Mouse (Mus musculus) midbrain, embryonic 14.5 days (tissue): ENCODE results near the gene Safb2. TPM values are rescaled to one million over a fixed set of nuclear protein-coding genes. Genes with fewer than 3 reads are reported as not detected.
"Not testable (repeated sequence)": the region's sequence is repeated elsewhere in the genome, so short reads cannot be mapped to it uniquely, and the experiment has no call there.

Source experiments
- ATAC-seq: fragments of 200-750 bp; cut with Nextera tagmentation; 2 replicates; pipeline ENCODE4 v1.8.0; 2017; ENCODE audit warnings: moderate number of reproducible peaks, moderate library complexity; ENCODE audit not compliant: low FRiP score, low TSS enrichment
- DNase-seq: peaks from one replicate; pipeline ENCODE4 v3.0.0-alpha.2; 2015
- H3K27ac ChIP-seq: fragments of 300-500 bp; sonication (generic); replicated peaks from 2 replicates; pipeline ENCODE4 v1.5.1; 2014; ENCODE audit warnings: mild to moderate bottlenecking, low read depth, low read length, moderate library complexity
- H3K27me3 ChIP-seq: fragments of 300-500 bp; sonication (generic); 2 replicates; pipeline ENCODE4 v1.6.1; 2014; ENCODE audit warnings: low read length, control low read depth, mixed read lengths; ENCODE audit not compliant: control insufficient read depth, insufficient read depth
- H3K36me3 ChIP-seq: fragments of 300-500 bp; sonication (generic); 2 replicates; pipeline ENCODE4 v1.6.1; 2014; ENCODE audit warnings: low read length, control low read depth; ENCODE audit not compliant: control insufficient read depth, insufficient read depth
- H3K4me1 ChIP-seq: fragments of 300-500 bp; sonication (generic); 2 replicates; pipeline ENCODE4 v1.6.1; 2014; ENCODE audit warnings: mild to moderate bottlenecking, antibody characterized with exemption, low read length, control low read depth; ENCODE audit not compliant: control insufficient read depth, insufficient read depth
- H3K4me2 ChIP-seq: fragments of 300-500 bp; sonication (generic); 2 replicates; pipeline ENCODE4 v1.6.1; 2014; ENCODE audit warnings: mild to moderate bottlenecking, low read length, moderate library complexity
- H3K4me3 ChIP-seq: fragments of 300-500 bp; sonication (generic); replicated peaks from 2 replicates; pipeline ENCODE4 v1.5.1; 2014; ENCODE audit warnings: low read depth, low read length
- H3K9ac ChIP-seq: fragments of 300-500 bp; sonication (generic); replicated peaks from 2 replicates; pipeline ENCODE4 v1.6.1; 2014; ENCODE audit warnings: mild to moderate bottlenecking, low read length, moderate library complexity
- H3K9me3 ChIP-seq: fragments of 300-500 bp; sonication (generic); 2 replicates; pipeline ENCODE4 v1.6.1; 2016; ENCODE audit warnings: low read length, control low read depth, mixed read lengths; ENCODE audit not compliant: control insufficient read depth
- WGBS: fragments of 180-500 bp; shearing (Covaris S2); extraction: QIAGEN DNeasy Blood & Tissue Kit; methylation state at CpG from one replicate; pipeline ENCODE4 v1.1.7; 2014; 5-methylcytosine and 5-hydroxymethylcytosine counted together
- polyA plus RNA-seq: library from polyadenylated mRNA; unstranded; fragments of >200 nt; fragmentation: Nextera tagmentation; extraction: Ambion mirVana; gene quantifications from 2 replicates; pipeline ENCODE4 v1.2.1, GENCODE M21; 2014

The Safb2 gene
- polyA plus RNA-seq, 1 experiment from 2014 or later = 51.4 TPM

- 78% methylated on average over 10 of the region's 10 CpGs for WGBS
- Histone ChIP-seq H3K36me3 (peaks cover 41% of the 10 kb centered on the region), H3K4me1 (peaks cover 22% of the 10 kb centered on the region)
- not testable (repeated sequence) for ATAC-seq, H3K9me3 ChIP-seq, DNase-seq, H3K4me2 ChIP-seq, H3K27ac ChIP-seq, H3K9ac ChIP-seq, H3K4me3 ChIP-seq, H3K27me3 ChIP-seq
Measured at GRCm38 (mm10) chr17:56612565-56612939, 28.2 kb upstream of the Safb2 start.

GRCm38 (mm10) chr17:56611861-56612564 lies 27.6 kb upstream of the Safb2 start:
- no peak overlapping the region for H3K27ac ChIP-seq
- peaks cover 22% of the 10 kb centered on the region for H3K4me1 ChIP-seq
- H3K36me3 ChIP-seq = peaks cover 41% of the 10 kb centered on the region
- 13% methylated on average over 14 of the region's 14 CpGs for WGBS
- H3K27me3 ChIP-seq = no peaks in the 10 kb centered on the region
- H3K4me2 ChIP-seq = no peak overlapping the region
- ATAC-seq (no peak), DNase-seq (no peak)
- H3K9ac ChIP-seq = no peak overlapping the region
- H3K4me3 ChIP-seq = no peak overlapping the region
- no peaks in the 10 kb centered on the region for H3K9me3 ChIP-seq

DNA sequence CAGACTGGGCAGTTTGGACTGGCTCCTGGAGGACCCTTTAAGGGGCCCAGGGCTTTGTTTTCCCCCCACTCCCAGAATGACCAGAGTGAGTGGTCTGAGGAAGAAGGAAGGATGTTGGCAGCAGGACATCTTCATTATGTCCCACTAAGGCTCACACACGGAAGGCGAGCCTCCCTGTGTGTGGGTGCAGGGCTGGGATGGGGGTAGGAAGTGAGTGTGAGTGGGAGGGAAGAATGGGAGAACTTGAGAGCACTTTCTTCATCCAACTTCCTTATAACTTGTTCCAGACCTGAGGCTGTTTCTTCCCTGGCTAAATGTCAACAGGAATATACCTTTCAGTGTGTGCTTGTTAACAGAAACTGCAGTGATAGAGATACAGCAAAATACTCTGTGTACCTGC lies 26.9 kb upstream of the Safb2 start:
- no peak overlapping the region for H3K27ac ChIP-seq
- no peaks in the 10 kb centered on the region for H3K9me3 ChIP-seq
- no peak for DNase-seq
- no peak overlapping the region for H3K4me2 ChIP-seq
- H3K4me1 ChIP-seq = peaks cover 22% of the 10 kb centered on the region
- ATAC-seq = no peak
- H3K27me3 ChIP-seq = no peaks in the 10 kb centered on the region
- no peak overlapping the region for H3K9ac ChIP-seq
- H3K4me3 ChIP-seq = no peak overlapping the region
- peaks cover 41% of the 10 kb centered on the region for H3K36me3 ChIP-seq
- WGBS = 69% methylated on average over 2 of the region's 2 CpGs

DNA sequence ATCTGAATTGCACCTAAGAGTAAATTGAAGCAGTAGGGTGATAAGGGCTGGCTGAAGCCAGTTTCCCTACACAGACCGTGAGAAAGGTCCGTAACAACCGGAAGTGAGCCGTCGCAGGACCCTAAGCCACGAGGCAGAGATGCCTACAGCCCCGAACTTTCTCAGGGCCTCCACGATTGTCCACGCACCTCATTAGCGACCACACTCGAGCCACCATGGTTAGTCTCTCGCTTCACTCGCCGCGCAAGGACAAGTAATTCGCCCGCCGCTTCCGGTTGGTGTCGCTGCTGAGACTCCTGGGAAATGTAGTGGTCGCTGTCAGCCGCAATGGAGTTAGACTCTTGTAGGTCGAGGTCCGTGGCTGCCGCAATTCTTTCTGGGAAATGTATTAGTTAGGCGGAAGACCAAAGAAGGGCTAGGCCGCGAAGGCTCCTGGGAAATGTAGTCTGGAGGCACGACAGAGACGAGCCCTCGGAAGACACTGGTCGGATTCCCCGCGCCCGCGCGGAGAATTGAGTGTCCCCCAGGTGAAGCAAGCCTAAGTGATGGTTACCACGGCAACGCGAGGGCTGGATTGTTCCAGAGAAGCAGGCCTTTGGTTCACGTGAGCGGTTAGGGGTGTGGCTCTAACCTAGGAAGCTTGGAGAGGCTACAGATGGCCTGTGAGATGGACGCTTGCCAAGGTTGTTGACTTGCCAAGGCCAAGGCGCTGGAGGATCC lies 25.2 kb upstream of the Safb2 start, which contains the start of gene 2410015M20Rik:
Gene 2410015M20Rik, minus strand, starts transcription at position 320 of the 720 bp plus-strand sequence.
- Histone ChIP-seq H3K4me3 (peak within 1 kb of the TSS; percentile 58), H3K9ac (peak within 1 kb of the TSS; percentile 60), H3K27ac (peak within 1 kb of the TSS; percentile 82), H3K4me1 (peaks cover 16% of the 10 kb centered on the region), H3K9me3 (no peaks in the 10 kb centered on the region), H3K27me3 (no peaks in the 10 kb centered on the region), H3K4me2 (peak within 1 kb of the TSS; percentile 84), H3K36me3 (peaks cover 41% of the 10 kb centered on the region)
- ATAC-seq (peak; percentile 88), DNase-seq (peak; percentile 98)
- WGBS = under 1% methylated on average over 44 of the region's 44 CpGs

DNA sequence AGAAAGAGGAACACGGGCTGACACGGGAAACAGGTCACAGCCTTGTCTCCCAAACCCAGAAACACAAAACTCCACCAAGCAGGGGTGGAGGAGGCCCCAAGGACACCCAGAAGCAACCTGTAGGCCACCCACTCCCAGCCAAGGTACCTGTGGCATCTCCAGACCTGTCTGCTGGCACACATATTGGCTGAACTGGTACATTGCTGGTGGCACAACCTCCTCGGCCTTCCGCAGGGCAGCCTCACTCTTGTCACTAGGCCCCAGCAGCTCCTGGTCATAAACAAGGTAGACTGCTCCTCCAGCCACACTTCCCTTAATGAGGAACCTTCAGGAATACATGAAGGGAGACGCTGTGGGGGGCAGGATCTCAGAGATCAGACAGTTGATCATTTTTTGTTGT lies 24.3 kb upstream of the Safb2 start:
- Histone ChIP-seq H3K9me3 (no peaks in the 10 kb centered on the region), H3K27me3 (no peaks in the 10 kb centered on the region), H3K36me3 (peaks cover 44% of the 10 kb centered on the region), H3K27ac (no peak overlapping the region), H3K4me3 (peak overlapping the region; percentile 58), H3K4me2 (peak overlapping the region; percentile 84), H3K9ac (peak overlapping the region; percentile 60; the same call in 1 of the 2 replicates), H3K4me1 (peaks cover 10% of the 10 kb centered on the region)
- DNase-seq (no peak), ATAC-seq (no peak)
- WGBS = 55% methylated on average over 5 of the region's 5 CpGs

GRCm38 (mm10) chr17:56607521-56608062 lies 23.2 kb upstream of the Safb2 start:
- 82% methylated on average over 3 of the region's 3 CpGs for WGBS
- Histone ChIP-seq H3K27me3 (no peaks in the 10 kb centered on the region), H3K4me2 (no peak overlapping the region), H3K36me3 (peaks cover 55% of the 10 kb centered on the region), H3K4me1 (peaks cover 10% of the 10 kb centered on the region), H3K4me3 (no peak overlapping the region), H3K9ac (no peak overlapping the region), H3K27ac (no peak overlapping the region), H3K9me3 (no peaks in the 10 kb centered on the region)
- ATAC-seq = no peak
- DNase-seq = no peak

- Histone ChIP-seq H3K27ac (no peak overlapping the region), H3K4me1 (peaks cover 9% of the 10 kb centered on the region), H3K36me3 (peaks cover 76% of the 10 kb centered on the region), H3K27me3 (no peaks in the 10 kb centered on the region), H3K4me3 (no peak overlapping the region), H3K9ac (no peak overlapping the region), H3K9me3 (no peaks in the 10 kb centered on the region), H3K4me2 (no peak overlapping the region)
- DNase-seq = no peak
- WGBS = 94% methylated on average over 9 of the region's 9 CpGs
- no peak for ATAC-seq
Measured at GRCm38 (mm10) chr17:56605431-56605830, 21.0 kb upstream of the Safb2 start.

- no peak for ATAC-seq
- no peak overlapping the region for H3K4me3 ChIP-seq
- H3K36me3 ChIP-seq = peaks cover 86% of the 10 kb centered on the region
- peaks cover 5% of the 10 kb centered on the region for H3K4me1 ChIP-seq
- no peak for DNase-seq
- no peak overlapping the region for H3K4me2 ChIP-seq
- no peak overlapping the region for H3K27ac ChIP-seq
- no peaks in the 10 kb centered on the region for H3K9me3 ChIP-seq
- H3K9ac ChIP-seq = no peak overlapping the region
- no peaks in the 10 kb centered on the region for H3K27me3 ChIP-seq
- WGBS = 98% methylated on average over 3 of the region's 3 CpGs
Measured at GRCm38 (mm10) chr17:56604422-56604821, 20.0 kb upstream of the Safb2 start.
